Mouse (Mus musculus) G1E (cell line): Measurements from ENCODE around the gene Clic3. TPM values are rescaled to one million over a fixed set of nuclear protein-coding genes. Genes with fewer than 3 reads are reported as not detected.
A peak's percentile ranks its signal among the peaks of the same experiment; 100 is the strongest.

Experiments
- ATAC-seq: 2 replicates; pipeline ENCODE4 v1.8.0; 2016; ENCODE audit warnings: mild to moderate bottlenecking; ENCODE audit not compliant: insufficient number of reproducible peaks, poor library complexity, low FRiP score, severe bottlenecking; ENCODE audit errors: extremely low read depth
- DNase-seq: peaks from one replicate; pipeline ENCODE4 v3.0.0; 2012; ENCODE audit warnings: low spot score
- H3K27me3 ChIP-seq: 2 replicates; pipeline ENCODE4 v1.6.1; 2012; ENCODE audit warnings: mild to moderate bottlenecking, low read length, inconsistent platforms; ENCODE audit not compliant: insufficient read depth
- H3K36me3 ChIP-seq: replicated peaks from 2 replicates; pipeline ENCODE3; 2012; ENCODE audit warnings: mild to moderate bottlenecking, inconsistent platforms
- H3K4me1 ChIP-seq: 2 replicates; pipeline ENCODE4 v1.6.1; 2012; ENCODE audit warnings: low read depth, low read length, inconsistent platforms, mixed read lengths; ENCODE audit not compliant: insufficient read depth
- H3K4me3 ChIP-seq: 2 replicates; pipeline ENCODE4 v1.5.1; 2012; ENCODE audit warnings: low read depth, mild to moderate bottlenecking, inconsistent platforms, low read length, moderate library complexity, mixed read lengths
- H3K9me3 ChIP-seq: replicated peaks from 2 replicates; pipeline ENCODE4 v1.6.1; 2012; ENCODE audit warnings: inconsistent platforms
- CTCF ChIP-seq: IDR thresholded peaks from 2 replicates; pipeline ENCODE4 v1.5.1; 2012; ENCODE audit warnings: low read depth, low read length, inconsistent platforms, mixed read lengths
- GATA1 ChIP-seq: IDR thresholded peaks from 2 replicates; pipeline ENCODE4 v1.6.1; 2012; ENCODE audit warnings: borderline replicate concordance, low read length, inconsistent platforms, mixed read lengths
- GATA2 ChIP-seq: IDR thresholded peaks from 2 replicates; pipeline ENCODE4 v1.6.1; 2012; ENCODE audit warnings: low read depth, low read length, inconsistent platforms, borderline replicate concordance
- POLR2AphosphoS5 ChIP-seq: IDR thresholded peaks from 2 replicates; pipeline ENCODE4 v1.6.1; 2012; ENCODE audit warnings: low read depth, low read length, inconsistent platforms; ENCODE audit not compliant: insufficient replicate concordance
- TAL1 ChIP-seq: conservative IDR thresholded peaks from 2 replicates; pipeline ENCODE4 v1.6.1; 2012; ENCODE audit warnings: low read depth, low read length, inconsistent platforms, mixed read lengths
- polyA plus RNA-seq: library from polyadenylated mRNA; stranded (reverse); fragments of >175 nt; gene quantifications from 2 replicates; pipeline ENCODE4 v1.2.3, GENCODE M21; 2012
- total RNA-seq, 2 experiments: library from RNA; stranded (forward) in 1 of 2; stranded (reverse) in 1 of 2; fragments of 200-1000 nt in 1 of 2; fragments of >200 nt in 1 of 2; fragmentation: Nextera tagmentation in 1 of 2; gene quantifications; 2 replicates each; pipeline ENCODE4 v1.2.3; 2014 to 2017

Clic3 gene
- total and polyA plus RNA-seq, 3 experiments: 0.22 TPM; not detected in 2

DNA sequence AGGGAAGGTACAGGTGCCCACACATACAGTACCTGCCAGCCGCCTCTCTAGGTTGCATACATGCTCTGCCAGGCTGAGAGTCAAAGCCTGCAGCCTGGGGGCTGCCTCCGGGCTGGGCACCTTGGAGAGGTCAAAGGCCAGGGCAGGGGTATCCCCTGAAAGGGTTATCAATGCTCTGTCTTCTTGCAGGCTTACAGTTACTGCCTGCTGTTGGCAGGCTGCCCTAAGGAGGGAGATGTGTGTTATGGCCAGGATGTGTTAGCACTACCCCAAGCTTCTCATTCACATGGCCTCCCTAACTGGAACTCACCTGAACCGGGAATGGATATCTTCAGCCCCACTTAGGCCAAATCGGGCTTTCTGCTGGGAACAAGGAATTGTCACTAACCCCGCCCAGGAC, 3.5 kb downstream of the Clic3 start:
- DNase-seq: no peak

DNA sequence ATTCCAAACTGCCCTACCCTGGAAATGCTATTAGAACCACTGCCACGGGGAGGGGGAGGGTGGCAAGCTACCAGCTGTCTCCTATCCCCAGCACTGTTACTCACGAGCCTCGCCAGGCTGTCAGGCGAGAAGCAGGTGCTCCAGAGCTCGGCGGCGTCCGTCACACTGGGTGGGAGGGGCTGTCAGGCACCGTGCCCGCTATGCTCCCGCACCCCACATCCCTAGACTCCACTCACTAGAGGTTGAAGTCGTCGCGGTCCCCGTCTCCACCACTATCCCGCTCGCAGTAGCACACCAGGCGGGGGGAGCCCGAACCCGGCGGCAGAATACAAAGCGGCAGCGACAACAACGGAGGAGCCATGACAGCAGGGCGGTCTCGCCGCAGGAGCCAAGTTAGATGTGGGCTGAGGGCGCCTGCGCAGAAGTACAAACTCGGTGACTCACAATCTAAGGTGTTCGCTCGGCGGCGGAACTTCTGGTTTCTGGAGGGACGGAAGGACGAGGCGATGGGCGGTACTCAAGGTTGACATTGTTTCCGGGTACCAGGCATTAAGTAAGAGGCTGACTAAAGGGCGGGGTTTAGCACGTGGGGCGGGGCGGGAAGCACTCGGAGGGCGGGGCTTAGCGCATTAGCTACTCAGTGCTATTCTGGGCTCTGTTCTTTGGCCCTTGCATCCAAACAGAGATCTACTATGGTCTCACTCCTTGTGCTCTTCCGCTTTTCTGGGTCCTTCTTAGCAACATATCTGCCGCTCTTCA, 4.1 kb downstream of the Clic3 start, which contains the start of gene Paxx:
Paxx (minus strand) TSS at position 544 of the 759 bp plus-strand sequence.
- no peaks in the 10 kb centered on the region for H3K9me3 ChIP-seq
- H3K4me1 ChIP-seq: peaks cover 45% of the 10 kb centered on the region
- peaks cover 14% of the 10 kb centered on the region for H3K27me3 ChIP-seq
- peak; percentile 92 for DNase-seq
- H3K36me3 ChIP-seq: peaks cover 29% of the 10 kb centered on the region
- ATAC-seq: peak; percentile 95
- H3K4me3 ChIP-seq: peak within 1 kb of the TSS; percentile 82
- TF ChIP-seq GATA2 (no peak), TAL1 (no peak), GATA1 (no peak), POLR2AphosphoS5 (no peak), CTCF (no peak)

More for the DNA sequence above, 3.5 kb downstream of the Clic3 start:
- no peaks in the 10 kb centered on the region for H3K9me3 ChIP-seq
- no peak for ATAC-seq
- peak overlapping the region; percentile 82 for H3K4me3 ChIP-seq
- TF ChIP-seq GATA2 (no peak), GATA1 (no peak), CTCF (no peak), TAL1 (no peak), POLR2AphosphoS5 (no peak)
- peaks cover 16% of the 10 kb centered on the region for H3K27me3 ChIP-seq
- H3K4me1 ChIP-seq: peaks cover 40% of the 10 kb centered on the region
- peaks cover 29% of the 10 kb centered on the region for H3K36me3 ChIP-seq

DNA sequence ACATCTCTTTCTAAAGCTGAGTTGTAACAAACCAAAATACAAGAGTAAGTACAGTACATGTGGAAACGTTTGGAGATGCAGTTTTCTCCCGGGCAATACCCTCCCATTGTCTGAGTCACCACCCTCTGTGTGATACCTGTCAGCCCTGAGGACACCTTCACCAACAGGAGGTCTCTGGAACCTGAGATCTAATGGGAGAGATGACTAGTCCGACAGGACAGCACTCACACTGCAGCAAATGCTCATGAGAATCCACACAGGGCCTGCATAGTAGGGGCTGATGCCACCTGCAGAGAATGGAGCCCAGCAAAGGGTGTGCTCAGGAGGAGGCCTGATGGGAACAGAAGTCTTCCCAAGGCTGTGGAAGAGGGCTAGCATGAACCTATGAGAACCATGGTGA, 4.8 kb downstream of the Clic3 start:
- ATAC-seq: no peak
- DNase-seq: no peak
- peak overlapping the region; percentile 82; the same call in 1 of the 2 replicates for H3K4me3 ChIP-seq
- H3K9me3 ChIP-seq: no peaks in the 10 kb centered on the region
- TF ChIP-seq GATA2 (no peak), TAL1 (no peak), CTCF (no peak), POLR2AphosphoS5 (no peak), GATA1 (no peak)
- peaks cover 50% of the 10 kb centered on the region for H3K4me1 ChIP-seq
- H3K27me3 ChIP-seq: peaks cover 9% of the 10 kb centered on the region; the same call in 1 of the 2 replicates
- peaks cover 29% of the 10 kb centered on the region for H3K36me3 ChIP-seq

DNA sequence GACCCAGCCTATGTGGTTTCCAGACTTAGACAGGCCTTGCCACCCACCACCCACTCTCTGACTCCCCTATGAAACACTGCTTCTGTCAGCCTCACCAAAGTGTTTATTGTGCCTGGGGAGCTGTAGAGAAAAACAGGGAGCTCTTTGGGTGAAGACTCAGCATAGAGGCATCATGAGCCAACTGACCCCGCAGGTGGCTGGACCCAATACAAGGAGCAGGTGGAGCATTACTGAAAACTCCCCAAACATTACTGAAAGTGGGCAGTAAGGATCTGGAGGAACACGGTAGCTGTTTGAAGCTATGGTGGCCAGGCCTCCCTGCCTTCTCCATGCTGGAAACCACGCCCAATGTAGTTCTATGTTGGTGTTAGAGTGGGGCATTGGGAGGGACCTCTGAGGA, 7.0 kb downstream of the Clic3 start:
- H3K27me3 ChIP-seq: peaks cover 15% of the 10 kb centered on the region
- no peaks in the 10 kb centered on the region for H3K9me3 ChIP-seq
- TF ChIP-seq CTCF (no peak), GATA2 (no peak), GATA1 (no peak), TAL1 (no peak), POLR2AphosphoS5 (no peak)
- no peak for ATAC-seq
- no peak overlapping the region for H3K4me3 ChIP-seq
- peaks cover 45% of the 10 kb centered on the region for H3K4me1 ChIP-seq
- no peak for DNase-seq
- peaks cover 14% of the 10 kb centered on the region for H3K36me3 ChIP-seq

- Histone ChIP-seq H3K4me3 (no peak overlapping the region; the same call in 1 of the 2 replicates), H3K9me3 (no peaks in the 10 kb centered on the region), H3K36me3 (no peaks in the 10 kb centered on the region), H3K27me3 (peaks cover 31% of the 10 kb centered on the region), H3K4me1 (peaks cover 31% of the 10 kb centered on the region)
- TF ChIP-seq TAL1 (no peak), GATA2 (no peak)
- ATAC-seq: no peak
- no peak for DNase-seq
Observed at GRCm38 (mm10) chr2:25465256-25465655, 8.6 kb downstream of the Clic3 start.

DNA sequence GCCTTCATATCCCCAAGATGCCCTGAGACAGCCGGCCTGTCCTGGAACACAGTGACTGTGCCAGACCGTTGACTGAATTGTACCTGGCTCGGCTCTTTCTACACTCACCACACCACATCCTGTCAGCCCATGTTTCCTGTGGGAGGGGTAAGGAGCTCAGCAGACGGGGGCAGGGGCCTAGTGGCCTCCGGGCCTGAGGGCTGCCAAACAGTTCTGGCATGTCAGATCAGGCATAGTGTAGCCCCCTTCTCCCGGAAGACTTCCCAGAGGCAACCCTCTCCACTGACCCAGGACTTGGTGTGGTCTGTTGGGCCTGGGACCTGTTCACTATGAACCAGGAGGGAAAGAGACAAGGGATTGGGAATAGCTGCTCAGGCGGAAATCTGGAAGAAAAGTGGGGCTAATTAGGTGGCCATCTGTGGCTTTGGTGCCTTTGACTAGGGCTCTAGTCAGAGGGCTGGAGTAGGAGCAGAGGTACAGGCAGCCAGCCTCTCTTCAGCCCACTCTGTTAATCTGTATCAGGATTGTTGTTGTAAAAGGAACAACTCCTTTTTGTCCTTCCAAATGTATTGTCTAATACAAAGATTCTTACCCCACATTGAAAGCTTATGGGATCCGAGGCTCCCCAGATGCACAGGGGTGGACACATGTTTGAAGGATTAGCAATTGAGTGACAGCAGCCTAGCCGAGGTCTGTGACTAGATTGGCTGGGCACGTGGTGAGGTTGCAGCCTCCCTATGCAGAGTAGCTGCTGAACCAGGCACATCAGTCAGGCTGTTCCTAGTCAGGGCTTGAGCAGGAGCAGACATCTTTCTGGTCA, 9.4 kb downstream of the Clic3 start:
- DNase-seq (peak; percentile 71), ATAC-seq (no peak)
- H3K36me3 ChIP-seq: no peaks in the 10 kb centered on the region
- no peaks in the 10 kb centered on the region for H3K9me3 ChIP-seq
- no peak overlapping the region; the same call in 1 of the 2 replicates for H3K4me3 ChIP-seq
- H3K4me1 ChIP-seq: peaks cover 24% of the 10 kb centered on the region
- TF ChIP-seq POLR2AphosphoS5 (no peak), TAL1 (no peak), GATA1 (no peak)
- H3K27me3 ChIP-seq: peaks cover 34% of the 10 kb centered on the region
